Mouse (Mus musculus) ovary, adult 18-20 months (tissue): Measurements from ENCODE around the gene Bgn.

Source experiments
- DNase-seq: peaks from one replicate; pipeline ENCODE4 v3.0.0; 2022; ENCODE audit warnings: low spot score, mixed read lengths

Bgn gene

GRCm38 (mm10) chrX:73483484-73483810, at the start of gene Bgn:
Bgn (plus strand) TSS chrX:73483602.
- DNase-seq, result no peak

DNA sequence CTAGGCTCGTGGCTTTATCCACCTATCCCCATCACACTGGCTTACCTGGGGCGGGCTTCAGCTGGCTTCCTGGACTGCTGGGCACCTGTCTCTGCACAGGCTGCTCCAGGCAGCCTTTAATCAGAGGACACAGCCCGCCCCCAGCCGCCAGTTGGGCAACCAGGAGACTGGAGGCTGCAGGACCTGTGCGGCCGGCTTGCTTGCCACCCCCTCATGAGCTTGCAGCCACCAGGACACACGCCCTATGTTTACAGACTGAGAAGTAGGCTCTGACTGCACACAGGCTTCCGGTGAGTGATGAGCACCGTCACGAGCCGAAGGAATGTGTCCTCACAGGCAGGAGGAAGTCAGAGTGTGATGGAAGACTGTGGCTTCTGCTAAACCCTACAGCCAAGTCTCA, 48.1 kb upstream of the Bgn start, which contains the start of gene Trex2:
Gene Trex2, minus strand, starts transcription at position 93 of the 400 bp plus-strand sequence.
- no peak for DNase-seq

- DNase-seq, result no peak
These were observed 42.0 kb upstream of the Bgn start for GRCm38 (mm10) chrX:73441428-73441827.

GRCm38 (mm10) chrX:73451949-73452348, 31.5 kb upstream of the Bgn start:
- no peak for DNase-seq

DNA sequence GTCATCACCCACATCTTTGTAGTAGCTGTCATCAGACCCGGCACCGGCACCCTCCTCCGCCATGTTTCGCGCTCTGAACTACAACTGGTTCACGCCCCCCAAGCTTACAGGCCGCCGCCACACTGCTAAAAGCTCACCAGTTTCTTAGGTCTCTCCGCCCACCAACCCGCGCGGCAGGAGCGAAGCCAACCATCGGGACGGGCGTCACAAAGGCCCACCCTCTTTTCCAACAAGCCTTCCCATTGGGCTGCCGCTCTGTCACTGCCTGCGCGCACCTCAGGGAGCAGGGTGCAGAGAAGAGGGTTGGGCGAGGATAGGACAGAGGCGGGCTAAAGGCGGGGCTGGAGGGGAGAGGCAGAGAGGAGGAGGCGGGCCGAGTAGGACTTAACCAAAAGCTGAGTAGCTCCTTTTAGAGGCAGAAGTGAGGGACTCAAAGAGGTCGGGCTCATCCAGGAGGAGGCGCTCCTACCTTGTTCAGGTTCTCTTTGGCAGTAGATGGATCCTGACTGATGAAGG, 24.5 kb upstream of the Bgn start, which contains the start of gene Haus7:
Gene Haus7, minus strand, starts transcription at position 168 of the 516 bp plus-strand sequence.
- DNase-seq, result peak; percentile 94

DNA sequence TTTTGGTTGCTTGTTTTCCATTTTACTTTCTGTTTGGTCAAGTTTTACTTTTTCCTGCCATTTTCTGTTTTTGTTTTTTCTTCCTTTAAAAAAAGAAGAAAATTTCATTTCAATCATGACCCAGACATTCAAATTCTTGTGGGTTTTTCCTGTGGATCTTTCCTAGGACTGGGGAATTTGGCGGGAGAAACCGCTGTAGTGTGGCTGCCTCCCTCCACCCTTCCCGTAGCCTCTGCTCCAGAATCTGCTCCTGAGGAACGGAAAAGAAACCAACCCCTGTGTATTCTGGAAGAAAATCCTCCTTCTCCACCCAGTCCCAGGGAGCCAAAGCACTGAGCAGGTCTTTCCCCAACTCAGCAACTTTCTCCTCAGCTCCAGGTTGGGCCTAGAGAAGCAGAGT, 22.6 kb upstream of the Bgn start:
- no peak for DNase-seq

GRCm38 (mm10) chrX:73465483-73466186, 17.8 kb upstream of the Bgn start:
- DNase-seq, result peak; percentile 56

- DNase-seq, result no peak
These were observed 15.8 kb upstream of the Bgn start for GRCm38 (mm10) chrX:73467446-73468241.

- DNase-seq, result no peak
These were observed 15.1 kb upstream of the Bgn start for GRCm38 (mm10) chrX:73468330-73468729.

- no peak for DNase-seq
These were observed 14.7 kb upstream of the Bgn start for GRCm38 (mm10) chrX:73468752-73469151.

- DNase-seq, result no peak
These were observed 11.6 kb upstream of the Bgn start for GRCm38 (mm10) chrX:73471764-73472163.

DNA sequence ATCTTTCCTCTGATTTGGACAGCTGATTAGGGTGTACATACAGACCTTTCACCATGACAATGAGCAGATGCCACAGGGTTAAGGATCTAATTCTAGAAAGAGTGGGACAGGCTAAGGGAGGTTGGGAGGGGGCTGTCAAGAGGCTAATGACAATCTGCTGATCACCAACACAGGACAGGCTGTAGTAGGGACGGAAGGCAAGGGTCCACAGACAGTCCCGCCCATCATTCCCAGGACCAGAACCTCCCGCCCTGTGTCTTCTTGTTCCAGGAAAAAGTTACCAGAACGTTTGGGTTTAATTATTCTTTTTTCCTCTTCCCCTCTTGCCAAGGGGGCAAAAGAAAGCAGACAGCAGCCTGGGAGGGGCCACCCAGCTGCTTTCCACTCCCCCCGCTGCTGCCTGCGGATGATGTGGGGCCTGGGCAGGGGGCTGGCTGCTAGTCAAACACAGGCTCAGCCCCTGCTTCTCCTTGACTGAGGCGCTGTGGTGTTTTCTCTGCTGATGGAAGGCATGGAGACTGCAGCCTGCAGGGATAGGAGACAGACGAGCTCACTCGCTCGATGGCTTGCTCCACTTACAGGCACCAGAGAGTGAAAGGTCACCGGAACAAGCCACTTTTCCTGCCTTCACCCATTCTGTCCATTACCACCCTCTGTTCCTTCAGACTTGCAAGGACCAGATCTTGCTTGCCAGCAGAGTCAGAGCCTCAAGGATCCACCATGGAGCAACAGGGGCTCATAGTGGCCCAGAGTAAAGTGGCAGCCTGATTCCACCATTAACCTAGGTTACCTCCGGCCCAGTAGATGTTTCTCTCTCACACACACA, 8.8 kb upstream of the Bgn start:
- DNase-seq, result no peak

DNA sequence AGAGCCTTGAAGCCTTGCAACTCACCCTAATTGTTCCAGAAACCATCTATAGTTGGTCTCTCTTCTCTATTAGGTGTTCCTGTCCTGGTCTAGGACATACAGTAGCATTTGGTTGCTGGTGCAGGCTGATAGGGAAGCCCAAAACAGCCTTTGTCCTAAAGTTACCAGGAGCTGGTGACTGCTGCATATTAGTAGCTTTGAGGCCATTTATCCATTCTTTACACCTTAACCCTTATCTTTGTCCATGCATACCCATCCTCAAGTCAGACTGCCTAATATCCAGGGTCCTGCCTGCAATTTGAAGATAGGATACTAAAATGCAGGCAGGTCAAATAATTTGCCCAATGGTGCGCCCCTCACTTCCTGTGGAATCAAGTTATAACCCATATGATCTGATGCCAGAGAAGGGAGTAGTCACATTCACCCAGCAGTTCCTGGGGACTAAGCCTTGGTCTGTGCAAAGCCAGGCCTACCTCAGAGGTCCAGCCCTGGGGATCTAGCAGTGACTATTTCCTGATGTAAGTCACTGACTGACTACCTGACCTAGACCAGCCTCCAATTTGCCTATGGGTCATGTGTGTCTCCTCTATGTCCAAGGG, 7.6 kb upstream of the Bgn start:
- DNase-seq, result no peak

DNA sequence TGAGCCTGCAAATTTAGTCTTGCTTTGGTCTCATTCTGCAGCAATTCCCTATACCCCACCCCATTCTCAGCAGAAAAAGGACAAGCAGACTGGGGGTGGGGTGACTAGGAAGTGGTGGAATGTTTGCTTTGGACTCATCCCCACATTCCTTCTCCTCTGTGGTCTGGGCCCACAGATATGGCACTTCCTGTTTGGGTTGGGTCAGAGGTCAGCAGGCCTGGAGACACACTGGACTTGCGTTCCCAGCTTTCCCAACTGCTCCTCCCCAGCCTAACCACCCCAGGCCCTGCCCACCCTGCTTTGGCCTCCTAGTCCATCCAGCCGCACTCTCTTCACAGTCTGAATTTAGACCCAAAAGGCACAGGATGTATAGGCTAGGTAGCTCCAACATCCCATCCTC, 6.8 kb upstream of the Bgn start:
- no peak for DNase-seq

GRCm38 (mm10) chrX:73477500-73477899, 5.9 kb upstream of the Bgn start:
- no peak for DNase-seq

GRCm38 (mm10) chrX:73479656-73480055, 3.7 kb upstream of the Bgn start:
- DNase-seq, result no peak

GRCm38 (mm10) chrX:73480334-73480733, 3.1 kb upstream of the Bgn start:
- no peak for DNase-seq

DNA sequence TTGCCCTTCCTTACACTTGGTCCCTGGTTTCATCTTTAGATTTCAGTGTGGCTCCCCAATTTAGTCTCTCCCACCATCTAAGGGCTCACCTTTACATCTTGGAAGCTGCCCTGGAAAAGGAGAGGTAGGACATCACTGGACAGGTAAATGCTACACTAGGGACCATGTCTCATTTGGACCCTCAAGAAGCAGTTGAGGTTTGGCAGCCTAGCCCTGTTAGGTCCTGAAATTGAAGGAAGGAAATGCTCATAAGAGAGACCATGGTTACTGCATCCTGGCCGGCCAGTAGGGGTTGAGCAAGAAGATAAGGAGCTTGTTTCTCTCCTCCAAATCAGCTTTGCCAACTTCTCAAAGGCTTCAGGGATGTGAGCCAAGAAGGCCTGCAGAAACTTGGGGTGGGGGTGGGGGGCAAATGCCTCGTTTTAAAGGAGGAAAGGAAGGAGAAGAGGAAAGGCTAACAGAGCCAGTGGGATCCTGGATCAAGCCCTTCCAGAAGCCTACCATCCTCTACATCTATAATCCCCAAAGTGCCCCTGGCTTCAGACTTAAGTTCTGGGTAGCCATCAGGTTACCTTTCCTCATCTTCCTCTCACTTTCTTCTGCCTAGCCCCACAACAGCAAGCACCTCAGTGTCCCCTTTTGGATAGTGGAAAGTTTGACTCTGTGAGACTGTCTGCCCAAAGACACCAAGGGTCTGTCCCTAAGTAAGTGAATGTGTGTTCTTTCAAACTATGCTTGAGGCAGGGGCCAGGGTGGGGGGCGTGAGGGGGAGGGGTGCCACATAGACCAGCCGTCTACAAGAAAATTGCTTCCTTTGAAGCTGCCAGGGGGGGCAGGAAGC, 539 bp upstream of the Bgn start:
- DNase-seq, result no peak

DNA sequence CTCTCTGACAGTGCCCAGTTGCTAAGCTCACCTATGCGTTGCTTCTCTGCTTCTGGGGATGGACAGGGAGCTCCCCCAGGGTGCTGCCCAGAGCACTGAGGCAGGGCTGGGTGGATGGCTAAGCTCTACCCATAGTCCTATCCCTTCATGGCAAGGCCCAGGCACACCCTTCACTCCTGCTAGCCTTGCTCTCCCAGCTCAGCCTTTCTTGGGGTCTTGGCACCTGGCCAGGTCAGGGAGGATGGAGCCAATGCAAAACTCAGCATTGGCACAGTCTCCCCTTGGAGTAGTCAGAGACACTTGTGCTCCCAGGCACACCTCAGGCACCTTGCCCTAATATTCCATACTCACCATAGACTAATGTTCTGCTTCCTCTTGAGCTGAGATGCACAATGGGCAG, 674 bp downstream of the Bgn start:
- no peak for DNase-seq

DNA sequence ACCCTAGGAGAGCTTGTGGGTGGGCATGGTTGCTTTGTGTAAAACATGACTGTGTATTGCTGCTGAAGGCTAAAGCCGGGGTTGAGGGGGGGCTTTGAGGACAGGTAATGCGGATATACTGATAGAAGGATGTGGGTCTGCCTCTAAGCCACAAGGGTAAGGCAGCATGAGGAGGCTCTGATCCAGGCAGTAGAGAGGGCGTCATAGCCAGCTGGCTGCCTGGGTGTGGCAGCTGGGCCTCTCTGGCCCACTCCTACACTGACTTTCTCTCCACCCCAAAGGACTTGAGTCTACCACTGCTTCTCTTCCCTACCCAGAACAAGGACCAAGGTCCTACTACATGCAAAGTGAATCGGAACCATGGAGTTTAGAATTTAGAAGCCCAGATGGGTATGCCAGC, 1.5 kb downstream of the Bgn start:
- no peak for DNase-seq

DNA sequence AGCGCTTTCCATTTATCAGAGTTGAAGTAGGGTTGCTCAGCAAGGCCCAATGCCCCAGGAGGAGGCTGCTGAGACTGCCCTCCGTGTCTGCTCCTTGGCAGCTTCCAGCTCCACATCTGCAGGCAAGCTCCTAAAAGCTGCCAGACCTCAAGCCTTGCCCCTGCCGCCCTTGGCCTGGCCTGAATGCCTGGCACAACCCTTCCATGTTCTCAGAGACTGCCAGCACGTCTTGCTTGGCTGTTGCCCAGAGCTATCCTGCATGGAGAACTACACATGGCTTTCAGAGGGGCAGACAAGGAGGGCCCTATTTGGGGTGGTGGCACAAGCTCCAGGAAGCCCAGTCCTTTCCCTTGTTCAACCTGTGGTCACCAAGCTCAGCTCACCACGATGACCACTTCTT, 3.5 kb downstream of the Bgn start:
- peak; percentile 54 for DNase-seq
